Mouse (Mus musculus) cerebellum, adult 2 months (tissue): ENCODE results near the gene Zfp12.

Experiments used
- CTCF ChIP-seq: fragments of 200-500 bp; IDR thresholded peaks from 2 replicates; pipeline ENCODE4 v1.5.1; 2011; ENCODE audit warnings: low read depth, mild to moderate bottlenecking, control low read depth, low read length, moderate library complexity, borderline replicate concordance; ENCODE audit not compliant: insufficient read depth
- POLR2A ChIP-seq: fragments of 200-500 bp; IDR thresholded peaks from 2 replicates; pipeline ENCODE4 v1.6.1; 2011; ENCODE audit warnings: low read length, control low read depth, borderline replicate concordance; ENCODE audit not compliant: insufficient read depth

- TF ChIP-seq CTCF (no peak), POLR2A (no peak)
These were observed 31.8 kb downstream of the Zfp12 start for GRCm38 (mm10) chr5:143266794-143267193.
